Mouse (Mus musculus) lung, adult 18-20 months (tissue): ENCODE measurements around the gene Bik.
"Not testable (repeated sequence)": the region's sequence is repeated elsewhere in the genome, so short reads cannot be mapped to it uniquely, and the experiment has no call there.

Source experiments
- DNase-seq, 2 experiments: peaks; one replicate each; pipeline ENCODE4 v3.0.0; 2022; ENCODE audit warnings: mixed read lengths in 2 of 2

Bik gene

DNA sequence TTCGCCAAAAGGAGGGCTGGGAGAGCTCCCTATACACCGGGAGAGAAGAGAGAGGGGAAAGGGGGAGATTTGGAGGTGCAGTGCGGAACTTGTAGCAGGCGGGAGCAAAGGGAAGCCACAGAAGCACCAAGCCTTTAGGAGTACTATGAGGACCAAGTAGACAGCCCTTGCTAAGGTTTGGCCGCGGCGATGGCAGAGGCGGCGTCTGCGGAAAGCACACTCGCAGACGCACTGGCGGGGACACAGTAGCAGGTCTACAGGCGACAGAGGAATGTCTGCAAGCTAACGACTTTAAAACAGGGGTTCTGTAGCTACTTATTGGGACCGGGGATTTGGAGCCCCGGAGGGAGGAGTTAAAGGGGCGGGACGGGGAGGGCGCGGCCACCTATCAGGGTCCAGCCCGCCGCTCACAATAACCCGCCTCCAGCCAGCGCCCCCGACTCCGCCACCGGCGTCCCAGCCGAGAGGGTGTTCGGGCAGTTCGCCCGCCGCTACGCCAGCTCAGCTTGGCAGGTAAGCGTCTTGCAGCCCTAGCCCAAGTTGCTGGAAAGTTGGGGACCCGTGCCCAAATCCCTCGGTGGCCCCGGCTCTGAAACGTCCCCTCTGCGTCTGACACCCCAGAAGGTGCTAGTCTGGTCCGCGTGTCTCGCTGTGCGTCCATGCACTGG is at the start of gene Bik:
Gene Bik (plus strand): TSS at position 439 of the 668 bp plus-strand sequence.
- DNase-seq, result peak; percentile 72 to 82

DNA sequence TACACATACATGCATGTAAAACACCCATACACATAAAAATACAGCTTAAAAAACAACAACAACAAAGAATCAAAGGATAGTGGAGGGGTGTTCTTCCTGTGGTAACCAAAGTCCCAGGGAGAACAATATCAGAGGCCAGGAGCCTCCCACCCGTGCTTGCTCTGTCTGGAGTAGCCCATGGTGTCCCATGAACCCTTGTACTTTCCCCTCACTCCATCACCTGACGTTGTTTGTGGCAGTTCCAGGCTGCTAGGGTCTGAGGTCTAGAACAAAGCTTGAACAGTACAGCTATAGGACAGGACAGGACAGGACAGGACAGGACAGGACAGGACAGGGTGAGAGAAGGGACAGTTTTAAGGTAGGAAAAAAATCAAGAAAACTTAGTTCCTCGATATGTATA is 48.6 kb upstream of the Bik start:
- DNase-seq, result no peak

DNA sequence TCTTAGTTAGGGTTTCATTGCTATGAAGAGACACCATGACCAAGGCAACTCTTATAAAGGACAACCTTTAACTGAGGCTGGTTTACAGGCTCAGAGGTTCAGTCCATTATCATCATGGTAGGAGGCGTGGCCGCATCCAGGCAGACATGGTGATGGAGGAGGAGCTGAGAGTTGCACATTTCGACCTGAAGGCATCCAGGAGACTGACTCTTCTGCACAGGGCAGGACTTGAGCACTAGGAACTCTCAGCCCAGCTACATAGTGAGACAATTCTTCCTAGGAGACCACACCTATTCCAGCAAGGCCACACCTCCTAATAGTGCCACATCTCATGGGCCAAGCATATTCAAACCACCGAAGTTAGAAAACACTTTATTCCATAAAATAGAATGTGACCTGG is 46.8 kb upstream of the Bik start:
- DNase-seq, result no peak

DNA sequence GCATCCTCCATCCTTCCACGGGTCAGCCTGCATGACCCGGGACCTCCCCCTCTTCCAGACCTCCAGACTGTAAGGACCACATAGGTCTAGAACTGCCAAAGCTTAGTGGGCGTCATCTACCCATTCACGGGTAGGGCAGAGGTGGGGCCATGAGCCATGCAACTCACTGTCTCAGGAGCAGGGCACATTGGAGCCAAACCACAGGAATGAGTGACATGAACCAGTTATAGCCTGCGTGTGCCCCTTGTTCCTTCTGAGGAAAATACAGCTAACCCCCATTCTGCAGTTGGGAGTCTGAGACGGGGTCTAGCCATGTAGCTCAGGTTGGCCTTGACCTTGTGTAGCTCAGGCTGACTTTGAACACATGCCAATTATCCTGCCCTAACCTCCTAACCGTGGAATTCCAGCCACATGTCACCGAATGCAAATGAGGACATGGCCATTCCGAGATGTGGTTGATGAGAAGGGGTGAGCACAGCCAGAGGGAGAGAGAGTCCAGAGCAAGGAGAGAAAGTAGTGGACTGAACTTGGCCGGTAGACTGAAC is 45.4 kb upstream of the Bik start:
- DNase-seq, result no peak

DNA sequence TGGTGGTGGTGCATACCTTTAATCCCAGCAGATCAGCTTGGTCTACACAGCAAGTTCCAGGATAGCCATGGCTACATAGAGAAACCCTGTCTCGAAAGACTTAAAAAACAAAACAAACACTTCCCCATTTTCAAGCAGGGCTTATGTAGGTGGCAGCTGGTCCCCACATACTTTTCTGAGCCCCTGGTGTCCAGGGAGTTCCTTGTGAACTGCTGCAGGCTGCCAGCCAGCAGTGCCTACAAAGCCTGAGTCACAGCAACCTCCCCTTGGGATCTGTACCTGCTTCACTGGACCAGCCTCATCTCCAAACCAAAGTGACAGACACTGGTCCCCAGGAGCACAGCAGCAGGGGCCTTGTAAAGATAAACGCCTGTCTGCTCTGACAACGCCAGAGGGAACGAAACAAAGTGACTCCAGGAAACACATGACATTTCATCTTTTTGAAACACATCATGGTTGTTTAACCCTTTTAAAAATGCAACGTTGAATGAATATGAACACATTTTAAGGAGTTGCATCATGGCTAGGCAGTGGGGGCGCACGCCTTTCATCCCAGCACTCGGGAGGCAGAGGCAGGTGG is 43.9 kb upstream of the Bik start:
- no peak for DNase-seq

DNA sequence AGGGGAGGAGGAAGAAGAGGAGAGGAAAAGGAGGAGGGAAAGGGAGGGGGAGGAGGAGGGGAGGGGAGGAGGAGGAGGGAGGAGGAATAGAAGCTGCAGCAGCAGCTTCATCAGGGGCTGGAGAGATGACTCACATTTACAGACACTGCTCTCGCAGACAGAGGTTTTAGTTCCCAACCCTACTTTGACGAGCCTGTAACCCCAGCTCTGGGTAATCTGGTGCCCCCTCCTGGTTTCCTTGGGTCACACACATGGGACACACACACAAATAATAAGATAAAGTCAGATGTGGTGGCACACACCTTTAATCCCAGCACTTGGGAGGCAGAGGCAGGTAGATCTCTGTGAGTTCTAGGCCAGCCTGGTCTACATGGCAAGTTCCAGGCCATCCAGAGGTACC is 43.2 kb upstream of the Bik start:
- peak in 1 of 2 experiments; percentile 50 for DNase-seq

DNA sequence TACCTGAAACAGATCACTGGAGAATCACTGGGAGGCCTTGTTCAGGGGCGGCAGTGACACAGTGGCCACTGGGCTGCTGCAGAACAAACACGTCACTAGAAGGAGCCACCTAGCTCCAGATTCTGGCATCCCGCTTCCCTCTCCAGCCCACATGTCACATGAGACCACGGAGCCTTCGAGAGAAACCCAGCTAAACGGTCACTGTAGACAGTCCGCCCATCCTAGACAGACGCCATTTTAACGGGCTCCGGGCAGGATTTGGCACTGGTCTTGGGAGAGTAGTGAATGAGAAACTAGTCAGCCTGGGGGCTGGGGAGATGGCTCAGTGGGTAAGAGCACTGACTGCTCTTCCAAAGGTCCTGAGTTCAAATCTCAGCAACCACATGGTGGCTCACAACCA is 42.4 kb upstream of the Bik start:
- no peak for DNase-seq

DNA sequence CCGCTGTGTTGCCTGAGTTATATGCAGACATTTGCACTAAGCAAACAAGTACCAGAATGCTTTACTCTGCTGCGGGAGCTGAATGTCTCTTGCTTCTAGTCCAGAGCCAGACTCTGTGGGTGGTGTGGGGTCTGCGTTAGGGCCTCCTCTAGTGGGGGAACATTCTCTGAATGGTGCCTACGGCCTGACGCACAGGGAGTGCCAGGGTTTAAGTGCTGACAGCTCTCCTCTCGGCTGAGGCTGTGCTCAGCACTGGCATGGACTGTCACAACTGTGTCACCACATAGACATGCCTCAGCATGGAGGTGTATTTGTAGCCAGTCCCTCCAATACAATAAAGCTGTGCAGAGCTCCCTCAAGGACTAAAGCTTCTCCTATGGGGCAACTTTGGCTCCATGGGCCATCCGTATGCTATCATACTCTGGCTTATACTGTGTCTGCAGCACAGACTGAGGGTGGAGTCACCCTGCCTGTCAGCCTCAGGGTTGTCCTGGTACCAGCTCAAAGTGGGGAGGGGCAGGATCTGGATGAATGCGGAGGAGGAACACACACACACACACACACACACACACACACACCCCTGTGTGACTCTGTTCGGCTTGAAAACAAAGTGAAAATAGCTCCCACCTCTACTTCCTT is 39.1 kb upstream of the Bik start:
- DNase-seq, result no peak

DNA sequence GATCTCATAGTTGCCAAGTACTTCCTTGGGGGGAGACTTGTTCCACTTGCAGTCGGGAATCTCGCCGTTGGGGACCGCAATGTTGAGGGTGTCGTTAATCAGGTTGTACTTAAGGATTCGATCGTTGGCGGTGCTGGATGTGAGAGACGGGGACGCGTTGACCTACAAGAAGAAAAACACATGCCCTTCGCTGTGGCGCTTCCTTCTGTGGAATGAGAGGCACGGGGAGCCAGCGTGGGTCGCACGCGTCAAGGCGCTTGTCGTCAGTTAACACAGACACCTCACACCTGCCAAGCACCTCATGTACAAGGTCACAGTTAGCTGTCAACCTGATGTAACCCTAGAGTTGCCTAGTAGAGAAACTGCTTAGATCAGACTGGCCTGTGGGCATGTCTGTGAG is 37.2 kb upstream of the Bik start:
- no peak for DNase-seq

DNA sequence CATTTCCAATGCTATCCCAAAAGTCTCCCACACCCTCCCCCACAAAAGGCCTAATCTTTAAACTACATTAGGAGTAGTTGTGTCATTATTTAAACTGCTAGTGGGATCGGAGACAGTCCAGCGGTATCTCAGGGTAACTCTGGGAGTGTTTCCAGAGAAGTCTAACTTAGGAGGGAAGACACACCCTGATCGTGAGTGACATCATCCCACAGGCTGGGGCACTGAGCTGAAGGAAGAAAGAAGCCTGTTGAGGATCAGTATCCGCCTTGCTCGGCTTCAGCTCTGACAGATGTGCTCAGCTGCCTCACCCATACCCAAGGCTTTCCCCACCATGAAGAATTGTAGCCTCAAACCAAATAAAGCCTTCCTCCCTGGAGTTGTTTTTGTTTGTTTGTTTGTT is 34.8 kb upstream of the Bik start:
- peak; percentile 39 for DNase-seq

DNA sequence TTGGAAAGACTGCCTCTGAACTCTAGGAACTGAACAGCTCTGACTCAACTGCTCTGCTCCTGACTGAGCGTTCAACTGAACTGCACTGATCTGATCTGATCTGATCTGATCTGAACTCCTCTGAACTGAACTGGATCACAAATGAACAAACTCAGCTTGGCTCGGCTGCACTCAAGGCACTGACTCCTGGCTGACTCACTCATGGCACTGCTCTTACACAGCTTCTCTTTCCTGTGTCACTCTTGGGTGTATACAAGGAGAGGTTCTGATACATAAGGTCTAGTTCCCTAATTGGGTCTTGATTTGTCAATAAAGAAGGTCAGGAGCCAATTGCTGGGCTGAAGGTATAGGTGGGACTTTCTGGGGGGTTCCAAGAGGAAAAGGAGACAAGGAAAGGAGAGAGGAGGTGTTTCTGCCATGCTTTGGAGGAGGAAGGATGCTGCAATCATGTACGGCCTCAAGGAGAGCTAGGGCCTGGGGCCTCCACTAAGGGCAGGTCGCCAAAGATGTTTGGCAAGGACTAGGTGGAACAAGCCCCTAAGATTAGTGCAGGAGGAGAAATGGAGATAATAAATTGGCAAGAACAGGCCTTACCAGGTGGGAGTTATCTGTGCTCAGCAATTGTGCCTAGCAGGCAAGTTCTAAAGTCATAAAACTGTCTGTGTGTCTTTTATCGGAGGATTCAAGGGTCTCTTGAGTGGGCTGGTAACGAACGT is 32.6 kb upstream of the Bik start:
- DNase-seq, result no peak

DNA sequence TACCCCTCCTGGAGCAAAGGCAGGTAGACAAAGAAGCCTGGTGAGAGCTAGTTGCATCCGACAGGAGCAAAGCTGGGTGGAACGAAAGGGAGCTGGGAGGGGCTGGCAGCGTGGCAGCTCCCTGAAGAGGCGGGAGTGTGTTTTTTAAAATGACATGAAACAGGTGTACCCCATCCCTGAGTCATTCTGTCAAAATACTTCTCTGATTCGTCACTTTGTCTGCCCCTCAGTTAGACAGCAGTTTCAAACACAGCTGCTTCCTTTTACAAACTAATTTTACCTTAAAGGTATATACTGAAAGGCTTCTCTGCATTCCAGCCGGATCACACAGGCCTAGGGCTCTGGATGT is 32.1 kb upstream of the Bik start:
- no peak for DNase-seq

DNA sequence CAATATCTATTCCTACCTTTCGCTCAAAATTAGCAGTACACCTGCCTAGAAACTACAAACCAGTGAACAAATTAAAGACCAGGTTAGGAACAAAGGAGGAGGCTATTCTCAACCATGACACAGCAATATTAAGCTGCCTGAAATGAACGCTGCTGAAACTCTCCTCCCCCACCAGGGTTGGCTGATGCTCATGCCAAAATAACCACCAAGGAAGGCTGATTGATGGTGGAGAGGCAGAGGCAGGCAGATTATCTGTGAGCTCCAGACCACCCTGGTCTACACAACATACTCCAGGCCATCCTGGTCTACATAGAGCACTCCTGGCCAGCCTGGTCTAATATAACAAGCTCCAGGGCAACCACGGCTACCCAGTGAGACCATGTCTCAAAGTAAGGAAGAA is 31.5 kb upstream of the Bik start:
- DNase-seq, result no peak

DNA sequence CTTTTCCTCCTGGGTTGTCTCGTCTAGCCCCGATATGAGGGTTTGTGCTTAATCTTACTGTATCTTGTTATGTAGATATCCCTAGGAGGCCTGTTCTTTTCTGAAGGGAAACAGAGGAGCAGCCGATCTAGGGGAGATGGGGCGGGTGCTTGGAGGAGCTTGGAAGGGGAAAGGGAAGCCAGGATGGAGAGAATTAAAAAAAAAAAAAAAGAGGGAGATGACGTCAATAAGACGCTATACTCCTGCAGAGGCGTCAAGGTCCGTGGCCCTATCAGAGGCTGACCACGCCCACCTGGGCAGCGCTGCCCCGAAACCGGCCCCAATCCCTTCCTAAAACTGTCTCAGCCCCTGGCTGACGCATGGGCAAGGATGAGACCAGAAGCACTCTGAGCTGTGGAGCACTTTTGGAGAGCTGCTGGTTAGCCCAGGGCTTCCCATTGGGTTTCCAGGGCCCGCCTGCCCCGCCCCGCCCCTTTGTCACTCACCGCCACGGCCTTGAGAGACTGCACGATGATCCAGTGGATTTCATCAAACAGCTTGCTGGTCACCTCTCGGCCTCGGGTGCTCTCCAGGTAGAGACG is 30.8 kb upstream of the Bik start:
- DNase-seq, result no peak

DNA sequence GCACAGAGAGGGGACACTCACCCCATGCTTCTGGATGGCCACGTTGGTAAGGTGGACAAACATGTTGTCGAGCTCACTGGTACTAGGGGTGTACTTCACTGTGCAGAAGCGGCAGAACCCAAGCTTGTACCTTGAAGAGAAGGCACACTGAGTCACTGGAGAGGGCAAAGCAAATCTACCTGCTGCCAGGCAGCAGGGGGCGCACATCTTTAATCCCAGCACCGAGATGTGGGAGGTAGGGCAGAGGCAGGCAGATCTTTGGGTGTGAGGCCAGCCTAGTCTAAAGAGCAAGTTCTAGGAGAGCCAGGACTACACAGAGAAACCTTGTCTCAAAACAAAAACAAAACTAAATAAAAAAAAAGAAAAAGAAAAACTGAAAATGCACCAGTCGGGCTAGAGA is 29.4 kb upstream of the Bik start:
- DNase-seq, result no peak

DNA sequence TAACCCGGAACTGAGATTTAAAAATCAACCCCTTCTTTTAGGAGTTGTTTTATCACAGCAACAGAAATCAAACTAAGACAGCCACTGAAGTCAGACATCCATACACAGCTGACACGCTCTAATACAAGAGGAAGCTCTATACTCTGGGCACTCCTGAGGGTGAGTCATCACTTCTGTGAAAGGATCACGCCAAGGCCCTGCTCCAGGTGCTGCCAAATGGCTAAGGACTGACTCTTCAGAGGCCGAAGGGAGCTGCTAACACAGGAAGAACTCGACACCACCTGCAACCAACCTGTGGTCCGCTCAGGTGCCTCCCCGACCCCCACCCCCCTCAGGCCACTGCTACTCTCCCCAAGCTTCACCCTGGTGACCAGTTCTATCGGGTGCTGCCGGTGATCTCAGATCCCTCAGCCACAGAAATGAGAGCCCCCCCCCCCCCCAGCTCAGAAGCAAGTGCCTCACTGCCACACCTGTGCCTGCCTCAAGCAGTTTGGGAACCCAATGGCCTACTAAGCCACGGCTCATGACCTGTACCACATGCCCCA is 27.4 kb upstream of the Bik start:
- DNase-seq, result peak in 1 of 2 experiments; percentile 62

DNA sequence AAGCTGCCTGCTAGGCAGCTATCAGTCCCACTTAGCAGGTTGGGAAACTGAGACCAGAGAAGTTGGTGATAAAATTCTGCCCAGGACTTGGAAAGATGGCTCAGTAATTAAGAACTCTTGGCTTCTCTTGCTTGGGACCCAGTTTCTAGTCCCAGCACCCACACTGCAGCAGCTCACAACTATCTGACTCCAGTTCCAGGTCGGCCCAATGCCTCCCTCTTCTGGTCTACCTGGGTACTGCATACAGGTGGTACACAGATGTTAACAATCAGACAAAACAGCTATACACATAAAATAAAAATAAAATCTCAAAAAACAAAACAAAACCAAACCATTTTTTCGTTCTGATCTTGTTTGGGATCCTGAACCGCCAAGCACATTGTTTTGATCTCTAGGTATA is 26.3 kb upstream of the Bik start:
- peak in 1 of 2 experiments; percentile 26 for DNase-seq

DNA sequence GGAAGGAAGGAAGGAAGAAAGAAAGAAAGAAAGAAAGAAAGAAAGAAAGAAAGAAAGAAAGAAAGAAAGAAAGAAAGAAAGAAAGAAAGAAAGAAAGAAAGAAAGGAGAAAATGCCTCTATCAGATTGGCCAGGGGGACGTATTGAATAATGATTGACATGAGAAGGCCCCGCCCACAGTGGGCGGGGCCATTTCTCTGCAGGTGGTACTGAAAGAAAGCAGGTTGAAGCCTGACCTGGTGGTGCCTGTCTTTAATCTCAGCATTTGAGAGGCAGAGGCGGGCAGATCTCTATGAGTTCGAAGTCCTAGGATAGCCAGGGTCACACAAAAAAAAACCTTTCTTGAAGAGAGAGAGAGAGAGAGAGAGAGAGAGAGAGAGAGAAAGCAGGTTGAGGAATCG is 25.2 kb upstream of the Bik start:
- DNase-seq, result not testable (repeated sequence)

DNA sequence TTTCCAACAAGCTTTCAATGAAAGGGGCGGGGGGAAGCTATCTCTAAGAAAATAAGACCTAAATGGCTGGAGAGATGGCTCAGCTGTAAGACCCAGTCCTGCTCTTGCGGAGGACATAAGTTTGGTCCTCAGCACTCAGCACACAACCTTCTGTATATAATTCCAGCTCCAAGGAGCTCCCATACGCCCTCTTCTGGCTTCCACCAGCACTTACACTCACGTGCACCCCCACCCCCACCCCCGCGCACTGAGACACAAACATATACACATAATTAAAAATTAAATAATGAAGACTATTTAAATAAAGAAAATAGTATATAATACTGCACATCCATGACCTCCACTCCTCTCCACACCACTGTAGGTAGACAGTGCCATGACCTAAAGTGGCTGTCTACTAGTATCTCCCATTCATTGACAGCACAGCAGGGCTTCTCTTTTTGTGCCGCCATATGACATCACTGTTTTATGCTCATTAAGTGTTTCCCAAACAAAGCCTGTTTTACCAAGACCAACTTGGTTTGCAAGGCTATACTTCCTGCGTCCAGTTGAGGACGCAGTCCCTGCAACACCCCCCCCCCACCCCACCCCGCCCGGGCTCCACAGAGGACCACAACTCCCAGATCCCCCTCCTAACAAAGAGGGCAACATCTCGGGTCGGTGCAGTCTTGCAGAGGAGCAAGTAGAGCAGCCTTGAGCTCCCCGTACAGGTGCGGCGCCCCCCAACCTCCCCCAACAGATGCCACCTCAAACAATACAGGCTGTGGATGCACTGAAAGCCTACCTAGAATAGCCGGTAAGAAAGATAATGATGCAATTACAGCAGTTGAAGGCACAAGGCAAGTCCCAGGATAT is 16.5 kb upstream of the Bik start:
- no peak for DNase-seq

DNA sequence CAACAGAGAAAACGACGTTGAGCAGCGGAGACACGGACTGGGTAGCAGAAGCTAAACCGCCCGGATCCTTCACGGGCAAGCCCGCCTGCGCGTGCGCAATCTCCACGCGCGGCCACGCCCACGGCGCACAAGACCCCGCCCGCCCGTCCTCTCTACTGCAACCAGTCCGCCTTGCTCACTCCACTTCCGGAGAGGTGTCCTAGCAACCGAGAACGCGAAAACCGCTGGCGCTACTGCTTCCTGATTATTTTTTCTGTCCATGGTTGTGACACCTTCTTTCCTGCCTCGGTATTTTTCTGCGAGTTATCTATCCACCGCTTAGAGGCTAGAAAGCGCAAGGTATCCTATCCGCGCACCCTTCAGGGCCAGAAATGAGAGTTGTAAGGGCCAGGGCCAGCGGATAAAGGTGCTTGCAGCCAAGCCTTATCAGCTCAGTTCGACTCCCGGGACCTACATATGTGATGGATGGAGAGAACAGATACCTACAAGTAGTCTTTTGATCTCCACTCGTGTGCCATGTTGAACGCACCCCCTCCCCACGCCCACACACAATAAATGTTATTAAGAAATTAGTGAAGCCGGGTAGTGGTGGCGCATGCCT is 15.8 kb upstream of the Bik start, which contains the start of gene Ttll1:
Gene Ttll1 (minus strand): TSS at position 89 of the 601 bp plus-strand sequence.
- DNase-seq, result peak; percentile 97 to 98

DNA sequence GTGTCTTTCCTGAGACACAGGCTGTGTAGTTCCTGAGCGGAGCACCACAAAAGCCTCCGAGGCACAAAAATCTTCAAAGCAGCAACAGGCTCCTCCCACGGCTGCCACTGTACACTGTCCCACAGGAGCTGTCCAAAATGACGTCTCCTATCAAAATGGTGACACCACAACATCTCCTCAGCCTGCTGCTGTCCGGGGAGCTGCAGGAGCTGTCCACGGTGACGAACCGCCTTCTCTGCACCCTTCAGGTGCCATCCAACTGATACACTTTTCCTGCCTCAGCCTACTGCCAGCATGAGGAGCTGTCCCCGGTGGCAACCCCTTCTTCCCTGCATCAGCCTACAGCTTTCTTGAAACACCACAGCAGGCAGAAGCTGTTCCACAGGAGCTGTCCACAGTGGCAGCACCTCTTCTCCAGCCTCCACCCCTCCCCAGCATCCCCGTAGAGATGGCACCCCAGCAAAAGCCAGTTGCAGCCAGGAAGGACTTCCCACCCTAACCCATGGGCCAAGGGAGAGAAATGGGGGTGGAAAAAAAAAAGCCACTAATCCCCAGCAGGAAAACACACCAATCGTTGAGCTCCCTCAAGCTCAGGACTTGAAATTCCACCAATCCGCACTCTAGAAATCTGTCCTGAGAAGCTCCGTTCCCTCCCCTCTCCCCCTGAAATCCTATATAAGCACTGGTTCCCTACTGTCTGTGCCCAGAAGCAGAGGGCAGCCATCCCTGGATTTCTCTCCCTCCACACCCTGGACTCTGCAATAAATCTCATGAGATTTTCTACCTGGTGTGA is 14.0 kb upstream of the Bik start:
- no peak for DNase-seq
